Comparison of ENCODE assay signal across 12 mouse cellular contexts in genomic region chr17:80782233-80782632, GRCm38 (mm10).
"Had no signal": no experiment of that assay in that cellular context is flagged by ENCODE, and none has a peak within 500 bp of the region (broad histone marks: within the 10 kb centered on the region; RNA-seq: fewer than 3 reads in every experiment).

No protein-coding gene starts in this region.

- DNase-seq: kidney, adult 9 months; kidney, postnatal 14 days; lung, embryonic 14.5 days; lung, postnatal 14 days; right cerebral cortex, postnatal 14 days; thymus, adult 18-20 months; thymus, postnatal 25 days had no signal

- H3K27ac ChIP-seq: left cerebral cortex, adult 2 months; limb, embryonic 15.5 days; liver, embryonic 12.5 days; midbrain, embryonic 12.5 days had no signal

- ATAC-seq: liver, embryonic 12.5 days; midbrain, embryonic 16.5 days had no signal

- H3K9me3 ChIP-seq: limb, embryonic 15.5 days; liver, embryonic 12.5 days; midbrain, embryonic 12.5 days had no signal

- H3K9ac ChIP-seq: limb, embryonic 15.5 days; liver, embryonic 12.5 days; lung, embryonic 14.5 days; midbrain, embryonic 12.5 days had no signal

- H3K4me1 ChIP-seq: midbrain, embryonic 12.5 days had no signal

- H3K4me2 ChIP-seq: limb, embryonic 15.5 days; liver, embryonic 12.5 days; lung, embryonic 14.5 days; midbrain, embryonic 12.5 days had no signal

- H3K36me3 ChIP-seq: limb, embryonic 15.5 days; liver, embryonic 12.5 days; midbrain, embryonic 12.5 days had no signal

- H3K4me3 ChIP-seq: left cerebral cortex, adult 2 months; limb, embryonic 15.5 days; liver, embryonic 12.5 days; midbrain, embryonic 12.5 days had no signal

- H3K27me3 ChIP-seq: limb, embryonic 15.5 days; liver, embryonic 12.5 days; midbrain, embryonic 12.5 days had no signal
